Mouse (Mus musculus) midbrain, embryonic 14.5 days (tissue): ENCODE measurements at regions not wholly inside any gene's neighbourhood (a gene's known extent, or its start where the extent isn't known, plus 50 kb on each side); places are given as distances from the start of the nearest gene placed in this dataset.

Experiments
- ATAC-seq: fragments of 200-750 bp; cut with Nextera tagmentation; 2 replicates; pipeline ENCODE4 v1.8.0; 2017; ENCODE audit warnings: moderate number of reproducible peaks, moderate library complexity; ENCODE audit not compliant: low FRiP score, low TSS enrichment
- DNase-seq: peaks from one replicate; pipeline ENCODE4 v3.0.0-alpha.2; 2015
- H3K27ac ChIP-seq: fragments of 300-500 bp; sonication (generic); replicated peaks from 2 replicates; pipeline ENCODE4 v1.5.1; 2014; ENCODE audit warnings: mild to moderate bottlenecking, low read depth, low read length, moderate library complexity
- H3K27me3 ChIP-seq: fragments of 300-500 bp; sonication (generic); 2 replicates; pipeline ENCODE4 v1.6.1; 2014; ENCODE audit warnings: low read length, control low read depth, mixed read lengths; ENCODE audit not compliant: control insufficient read depth, insufficient read depth
- H3K36me3 ChIP-seq: fragments of 300-500 bp; sonication (generic); 2 replicates; pipeline ENCODE4 v1.6.1; 2014; ENCODE audit warnings: low read length, control low read depth; ENCODE audit not compliant: control insufficient read depth, insufficient read depth
- H3K4me1 ChIP-seq: fragments of 300-500 bp; sonication (generic); 2 replicates; pipeline ENCODE4 v1.6.1; 2014; ENCODE audit warnings: mild to moderate bottlenecking, antibody characterized with exemption, low read length, control low read depth; ENCODE audit not compliant: control insufficient read depth, insufficient read depth
- H3K4me2 ChIP-seq: fragments of 300-500 bp; sonication (generic); 2 replicates; pipeline ENCODE4 v1.6.1; 2014; ENCODE audit warnings: mild to moderate bottlenecking, low read length, moderate library complexity
- H3K4me3 ChIP-seq: fragments of 300-500 bp; sonication (generic); replicated peaks from 2 replicates; pipeline ENCODE4 v1.5.1; 2014; ENCODE audit warnings: low read depth, low read length
- H3K9ac ChIP-seq: fragments of 300-500 bp; sonication (generic); replicated peaks from 2 replicates; pipeline ENCODE4 v1.6.1; 2014; ENCODE audit warnings: mild to moderate bottlenecking, low read length, moderate library complexity
- H3K9me3 ChIP-seq: fragments of 300-500 bp; sonication (generic); 2 replicates; pipeline ENCODE4 v1.6.1; 2016; ENCODE audit warnings: low read length, control low read depth, mixed read lengths; ENCODE audit not compliant: control insufficient read depth
- WGBS: fragments of 180-500 bp; shearing (Covaris S2); extraction: QIAGEN DNeasy Blood & Tissue Kit; methylation state at CpG from one replicate; pipeline ENCODE4 v1.1.7; 2014; 5-methylcytosine and 5-hydroxymethylcytosine counted together

- H3K4me3 ChIP-seq, result no peak overlapping the region
- WGBS, result 82% methylated on average over 3 of the region's 3 CpGs
Measured at GRCm38 (mm10) chr12:30647511-30647910, 63.3 kb downstream of the Tmem18 start.

GRCm38 (mm10) chr12:30651506-30651905 lies 67.3 kb downstream of the Tmem18 start:
- 50% methylated on average over 1 of the region's 1 CpGs for WGBS
- Histone ChIP-seq H3K27me3 (no peaks in the 10 kb centered on the region), H3K27ac (no peak overlapping the region), H3K4me3 (no peak overlapping the region), H3K36me3 (no peaks in the 10 kb centered on the region), H3K4me2 (no peak overlapping the region), H3K4me1 (no peaks in the 10 kb centered on the region; the same call in 1 of the 2 replicates), H3K9ac (no peak overlapping the region), H3K9me3 (no peaks in the 10 kb centered on the region)
- DNase-seq (peak; percentile 40), ATAC-seq (no peak)

More at GRCm38 (mm10) chr12:30647511-30647910, 63.3 kb downstream of the Tmem18 start:
- DNase-seq, result no peak
- Histone ChIP-seq H3K4me2 (no peak overlapping the region), H3K27me3 (no peaks in the 10 kb centered on the region), H3K27ac (no peak overlapping the region), H3K9me3 (no peaks in the 10 kb centered on the region), H3K9ac (no peak overlapping the region), H3K36me3 (no peaks in the 10 kb centered on the region), H3K4me1 (no peaks in the 10 kb centered on the region; the same call in 1 of the 2 replicates)
- no peak for ATAC-seq

GRCm38 (mm10) chr12:30654347-30655075 lies 70.3 kb downstream of the Tmem18 start:
- WGBS, result 77% methylated on average over 5 of the region's 5 CpGs
- no peak overlapping the region for H3K4me3 ChIP-seq
- H3K36me3 ChIP-seq, result no peaks in the 10 kb centered on the region
- H3K9ac ChIP-seq, result no peak overlapping the region
- H3K9me3 ChIP-seq, result no peaks in the 10 kb centered on the region
- H3K27me3 ChIP-seq, result no peaks in the 10 kb centered on the region
- DNase-seq (no peak), ATAC-seq (no peak)
- no peaks in the 10 kb centered on the region; the same call in 1 of the 2 replicates for H3K4me1 ChIP-seq
- H3K27ac ChIP-seq, result no peak overlapping the region
- no peak overlapping the region for H3K4me2 ChIP-seq

GRCm38 (mm10) chr12:30655076-30655421 lies 70.8 kb downstream of the Tmem18 start:
- ATAC-seq (no peak), DNase-seq (no peak)
- Histone ChIP-seq H3K9me3 (no peaks in the 10 kb centered on the region), H3K36me3 (no peaks in the 10 kb centered on the region), H3K4me3 (no peak overlapping the region), H3K4me1 (no peaks in the 10 kb centered on the region; the same call in 1 of the 2 replicates), H3K27ac (no peak overlapping the region), H3K4me2 (no peak overlapping the region), H3K9ac (no peak overlapping the region), H3K27me3 (no peaks in the 10 kb centered on the region)
- 95% methylated on average over 1 of the region's 1 CpGs for WGBS

GRCm38 (mm10) chr12:30678826-30679225 lies 94.6 kb downstream of the Tmem18 start:
- 87% methylated on average over 2 of the region's 2 CpGs for WGBS
- no peak overlapping the region for H3K4me3 ChIP-seq
- H3K9ac ChIP-seq, result no peak overlapping the region
- no peaks in the 10 kb centered on the region for H3K4me1 ChIP-seq
- no peak for DNase-seq
- H3K27ac ChIP-seq, result no peak overlapping the region
- no peak overlapping the region for H3K4me2 ChIP-seq
- no peaks in the 10 kb centered on the region for H3K36me3 ChIP-seq
- no peaks in the 10 kb centered on the region for H3K9me3 ChIP-seq
- H3K27me3 ChIP-seq, result no peaks in the 10 kb centered on the region
- ATAC-seq, result no peak

GRCm38 (mm10) chr12:30690038-30690437 lies 105.8 kb downstream of the Tmem18 start:
- DNase-seq, result no peak
- 81% methylated on average over 4 of the region's 4 CpGs for WGBS
- no peaks in the 10 kb centered on the region for H3K9me3 ChIP-seq

GRCm38 (mm10) chr12:30693540-30693939 lies 109.3 kb downstream of the Tmem18 start:
- Histone ChIP-seq H3K36me3 (no peaks in the 10 kb centered on the region), H3K4me2 (no peak overlapping the region), H3K9me3 (no peaks in the 10 kb centered on the region), H3K4me1 (no peaks in the 10 kb centered on the region), H3K4me3 (no peak overlapping the region), H3K27ac (no peak overlapping the region), H3K9ac (no peak overlapping the region), H3K27me3 (no peaks in the 10 kb centered on the region)
- ATAC-seq (no peak), DNase-seq (no peak)
- 63% methylated on average over 3 of the region's 3 CpGs for WGBS

More at GRCm38 (mm10) chr12:30690038-30690437, 105.8 kb downstream of the Tmem18 start:
- Histone ChIP-seq H3K9ac (no peak overlapping the region), H3K27ac (no peak overlapping the region), H3K4me3 (no peak overlapping the region), H3K4me1 (no peaks in the 10 kb centered on the region), H3K4me2 (no peak overlapping the region), H3K27me3 (no peaks in the 10 kb centered on the region), H3K36me3 (no peaks in the 10 kb centered on the region)
- no peak for ATAC-seq

GRCm38 (mm10) chr12:30698256-30698655 lies 114.0 kb downstream of the Tmem18 start:
- H3K36me3 ChIP-seq, result no peaks in the 10 kb centered on the region
- H3K4me2 ChIP-seq, result no peak overlapping the region
- H3K9me3 ChIP-seq, result no peaks in the 10 kb centered on the region
- 79% methylated on average over 6 of the region's 6 CpGs for WGBS
- no peaks in the 10 kb centered on the region for H3K4me1 ChIP-seq
- DNase-seq, result no peak
- no peaks in the 10 kb centered on the region for H3K27me3 ChIP-seq
- H3K27ac ChIP-seq, result no peak overlapping the region
- no peak for ATAC-seq
- H3K9ac ChIP-seq, result no peak overlapping the region
- no peak overlapping the region for H3K4me3 ChIP-seq

GRCm38 (mm10) chr12:30703691-30704090 lies 119.5 kb downstream of the Tmem18 start:
- Histone ChIP-seq H3K9ac (no peak overlapping the region), H3K4me1 (no peaks in the 10 kb centered on the region), H3K27ac (no peak overlapping the region), H3K27me3 (no peaks in the 10 kb centered on the region), H3K4me3 (no peak overlapping the region), H3K4me2 (no peak overlapping the region), H3K9me3 (no peaks in the 10 kb centered on the region), H3K36me3 (no peaks in the 10 kb centered on the region)
- ATAC-seq, result no peak
- DNase-seq, result no peak
- 80% methylated on average over 3 of the region's 3 CpGs for WGBS
